Mouse (Mus musculus): ENCODE data around the gene Olfr96.
A peak's percentile ranks its signal among the peaks of the same experiment; 100 is the strongest.
"Not testable (repeated sequence)": the region's sequence is repeated elsewhere in the genome, so short reads cannot be mapped to it uniquely, and the experiment has no call there.

Olfr96 gene

DNA sequence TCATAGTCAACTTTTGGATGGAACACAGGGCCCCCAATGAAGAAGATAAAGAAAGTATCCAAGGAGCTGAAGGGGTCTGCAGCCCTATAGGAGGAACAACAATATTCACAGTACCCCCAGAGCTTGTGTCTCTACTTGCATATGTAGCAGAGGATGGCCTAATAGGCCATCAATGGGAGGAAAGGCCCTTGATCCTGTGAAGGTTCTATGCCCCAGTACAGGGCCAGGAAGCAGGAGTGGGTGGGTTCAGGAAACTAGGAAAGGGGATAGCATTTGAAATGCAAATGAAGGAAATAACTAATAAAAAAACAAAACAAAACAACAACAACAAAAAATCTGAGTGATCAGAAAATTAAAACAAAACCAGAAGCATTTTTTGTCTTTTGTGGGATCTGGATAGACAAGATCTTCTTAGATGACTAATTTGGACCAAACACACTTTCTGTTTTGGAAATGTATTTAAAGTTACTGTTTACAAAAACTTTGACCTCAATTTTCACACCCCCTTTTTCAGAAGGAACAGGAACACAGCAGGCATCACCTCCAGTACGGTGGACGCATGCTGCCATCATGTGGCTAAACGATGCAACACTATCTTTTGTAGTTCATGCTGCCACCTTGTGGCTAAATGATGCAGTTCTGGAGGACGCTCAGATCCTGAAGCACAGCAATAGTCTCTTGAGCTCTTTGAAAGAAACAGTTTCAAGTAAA is 16.6 kb upstream of the Olfr96 start:
- Histone ChIP-seq H3K27me3 (ENCODE audit: insufficient read depth, low read length) (peaks cover 12% of the 10 kb centered on the region), H3K36me3 (ENCODE audit: insufficient read depth, low read length) (no peaks in the 10 kb centered on the region), H3K4me1 (replicated peaks; ENCODE audit: low read depth, low read length) (0 out of 2 replicates have a peak, but pooled peaks cover under 1% of the 10 kb centered on the region), H3K9me3 (ENCODE audit: low read length) (no peaks in the 10 kb centered on the region), H3K4me3 (replicated peaks; ENCODE audit: low read length) (no peak overlapping the region)
- TF ChIP-seq CTCF (conservative IDR thresholded peaks at IDR 0.05; ENCODE audit: low read length) (peak; percentile 90), NANOG (IDR thresholded peaks at IDR 0.05; ENCODE audit: borderline replicate concordance, low read length) (no peak)

DNA sequence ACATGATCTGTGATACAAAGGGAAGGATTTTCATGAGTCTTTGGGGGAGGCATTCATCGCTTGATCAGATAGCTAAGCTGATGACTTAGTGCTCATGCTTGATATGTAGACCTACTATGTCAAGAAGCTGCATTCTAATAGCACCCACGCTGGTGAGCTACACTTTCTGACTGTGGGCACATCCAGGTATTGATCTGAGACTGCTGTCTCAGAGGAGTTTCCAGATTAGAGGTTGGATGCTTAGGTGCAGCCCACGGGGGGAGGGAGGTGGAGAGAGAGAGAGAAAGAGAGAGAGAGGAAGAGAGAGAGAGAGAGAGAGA is 16.1 kb upstream of the Olfr96 start:
- peaks cover 13% of the 10 kb centered on the region for H3K27me3 ChIP-seq (ENCODE audit: insufficient read depth, low read length)
- H3K9me3 ChIP-seq (ENCODE audit: low read length), result no peaks in the 10 kb centered on the region
- no peak for TF ChIP-seq POU5F1 (IDR thresholded peaks at IDR 0.05; ENCODE audit: borderline replicate concordance, low read length)
- H3K4me3 ChIP-seq (replicated peaks; ENCODE audit: low read length), result no peak overlapping the region
- no peaks in the 10 kb centered on the region for H3K4me1 ChIP-seq (replicated peaks; ENCODE audit: low read depth, low read length)
- no peaks in the 10 kb centered on the region for H3K36me3 ChIP-seq (ENCODE audit: insufficient read depth, low read length)

GRCm38 (mm10) chr17:37210884-37211768 is 8.8 kb upstream of the Olfr96 start:
- Histone ChIP-seq H3K9me3 (ENCODE audit: low read length) (peaks cover 11% of the 10 kb centered on the region), H3K4me1 (replicated peaks; ENCODE audit: low read depth, low read length) (peaks cover 12% of the 10 kb centered on the region), H3K36me3 (ENCODE audit: insufficient read depth, low read length) (no peaks in the 10 kb centered on the region), H3K4me3 (replicated peaks; ENCODE audit: low read length) (peak overlapping the region; percentile 77), H3K27me3 (ENCODE audit: insufficient read depth, low read length) (peaks cover 33% of the 10 kb centered on the region)
- TF ChIP-seq NANOG (IDR thresholded peaks at IDR 0.05; ENCODE audit: borderline replicate concordance, low read length) (no peak), CTCF (conservative IDR thresholded peaks at IDR 0.05; ENCODE audit: low read length) (no peak), POU5F1 (IDR thresholded peaks at IDR 0.05; ENCODE audit: borderline replicate concordance, low read length) (no peak)

DNA sequence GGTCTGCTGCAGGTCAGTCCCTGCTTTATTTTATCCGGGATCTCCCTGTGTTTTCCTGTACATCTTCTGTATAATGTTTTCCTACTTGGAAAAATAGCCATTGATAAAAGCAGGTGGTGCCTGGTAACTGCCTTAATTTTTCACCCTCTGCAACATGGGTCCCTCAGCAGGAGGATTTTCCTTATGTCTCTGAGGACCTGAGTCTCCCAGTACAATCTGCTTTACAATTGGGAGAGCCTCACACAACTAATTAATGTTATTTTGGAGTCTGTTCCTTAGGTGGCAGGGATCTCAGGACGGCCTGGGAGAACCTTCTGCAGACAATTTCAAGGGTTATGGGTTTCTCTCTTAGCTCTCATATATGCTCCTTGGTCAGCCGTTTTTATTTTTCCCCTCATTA is 6.9 kb upstream of the Olfr96 start, which contains the start of gene Olfr95:
Olfr95 (minus strand) TSS at position 101 of the 400 bp plus-strand sequence.
- TF ChIP-seq CTCF (conservative IDR thresholded peaks at IDR 0.05; ENCODE audit: low read length), result no peak
- TF ChIP-seq POU5F1 (IDR thresholded peaks at IDR 0.05; ENCODE audit: borderline replicate concordance, low read length), result no peak
- no peak for TF ChIP-seq NANOG (IDR thresholded peaks at IDR 0.05; ENCODE audit: borderline replicate concordance, low read length)
- H3K9me3 ChIP-seq (ENCODE audit: low read length), result peaks cover 16% of the 10 kb centered on the region
- no peak within 1 kb of the TSS for H3K4me3 ChIP-seq (replicated peaks; ENCODE audit: low read length)
- no peaks in the 10 kb centered on the region for H3K36me3 ChIP-seq (ENCODE audit: insufficient read depth, low read length)
- peaks cover 12% of the 10 kb centered on the region for H3K4me1 ChIP-seq (replicated peaks; ENCODE audit: low read depth, low read length)
- H3K27me3 ChIP-seq (ENCODE audit: insufficient read depth, low read length), result peaks cover 30% of the 10 kb centered on the region

- H3K27me3 ChIP-seq (ENCODE audit: insufficient read depth, low read length), result no peaks in the 10 kb centered on the region
- H3K9me3 ChIP-seq (ENCODE audit: low read length), result peaks cover 16% of the 10 kb centered on the region
- no peaks in the 10 kb centered on the region for H3K36me3 ChIP-seq (ENCODE audit: insufficient read depth, low read length)
- no peaks in the 10 kb centered on the region for H3K4me1 ChIP-seq (replicated peaks; ENCODE audit: low read depth, low read length)
- H3K4me3 ChIP-seq (replicated peaks; ENCODE audit: low read length), result no peak overlapping the region
- TF ChIP-seq POU5F1 (IDR thresholded peaks at IDR 0.05; ENCODE audit: borderline replicate concordance, low read length) (no peak), NANOG (IDR thresholded peaks at IDR 0.05; ENCODE audit: borderline replicate concordance, low read length) (no peak), CTCF (conservative IDR thresholded peaks at IDR 0.05; ENCODE audit: low read length) (no peak)
These were observed 1.5 kb upstream of the Olfr96 start for GRCm38 (mm10) chr17:37218486-37218885.

GRCm38 (mm10) chr17:37221879-37222278 is 1.9 kb downstream of the Olfr96 start:
- Histone ChIP-seq H3K9me3 (ENCODE audit: low read length) (peaks cover 5% of the 10 kb centered on the region), H3K36me3 (ENCODE audit: insufficient read depth, low read length) (no peaks in the 10 kb centered on the region), H3K27me3 (ENCODE audit: insufficient read depth, low read length) (no peaks in the 10 kb centered on the region), H3K4me1 (replicated peaks; ENCODE audit: low read depth, low read length) (no peaks in the 10 kb centered on the region; the same call in 1 of the 2 replicates), H3K4me3 (replicated peaks; ENCODE audit: low read length) (no peak overlapping the region)
- TF ChIP-seq POU5F1 (IDR thresholded peaks at IDR 0.05; ENCODE audit: borderline replicate concordance, low read length) (no peak), CTCF (conservative IDR thresholded peaks at IDR 0.05; ENCODE audit: low read length) (0 out of 2 replicates have a peak, but pooled peaks have one; percentile 28)

- H3K27me3 ChIP-seq (ENCODE audit: insufficient read depth, low read length); H3K4me3 ChIP-seq (replicated peaks; ENCODE audit: low read length); H3K36me3 ChIP-seq (ENCODE audit: insufficient read depth, low read length); H3K4me1 ChIP-seq (replicated peaks; ENCODE audit: low read depth, low read length): not testable (repeated sequence)
- peaks cover 25% of the 10 kb centered on the region for H3K9me3 ChIP-seq (ENCODE audit: low read length)
These were observed 17.3 kb downstream of the Olfr96 start, which contains the start of gene Olfr97 for GRCm38 (mm10) chr17:37237230-37237629. TSS of gene Olfr97 (minus strand) at chr17:37237330.

GRCm38 (mm10) chr17:37242198-37242597 is 22.3 kb downstream of the Olfr96 start:
- Histone ChIP-seq H3K4me1 (replicated peaks; ENCODE audit: low read depth, low read length) (peaks cover 22% of the 10 kb centered on the region), H3K9me3 (ENCODE audit: low read length) (peaks cover 26% of the 10 kb centered on the region), H3K4me3 (replicated peaks; ENCODE audit: low read length) (no peak overlapping the region), H3K27me3 (ENCODE audit: insufficient read depth, low read length) (no peaks in the 10 kb centered on the region), H3K36me3 (ENCODE audit: insufficient read depth, low read length) (no peaks in the 10 kb centered on the region)
- TF ChIP-seq CTCF (conservative IDR thresholded peaks at IDR 0.05; ENCODE audit: low read length) (no peak), NANOG (IDR thresholded peaks at IDR 0.05; ENCODE audit: borderline replicate concordance, low read length) (no peak), POU5F1 (IDR thresholded peaks at IDR 0.05; ENCODE audit: borderline replicate concordance, low read length) (no peak)
